Mouse (Mus musculus): ENCODE measurements around the gene Epb41l4b. TPM values are rescaled to one million over a fixed set of nuclear protein-coding genes. Genes with fewer than 3 reads are reported as not detected.

Gene Epb41l4b
- polyA plus RNA-seq, 1 experiment from 2014 or later, result 3.1 TPM

- Histone ChIP-seq H3K9me3 (replicated peaks; ENCODE audit: control insufficient read depth, low read length, poor library complexity, severe bottlenecking) (no peaks in the 10 kb centered on the region), H3K4me2 (ENCODE audit: low read length) (no peak overlapping the region), H3K36me3 (ENCODE audit: control insufficient read depth, insufficient read depth, low read length) (no peaks in the 10 kb centered on the region), H3K4me3 (ENCODE audit: low read depth, low read length) (no peak overlapping the region), H3K27me3 (ENCODE audit: control insufficient read depth, insufficient read depth, low read depth, low read length) (no peaks in the 10 kb centered on the region), H3K4me1 (ENCODE audit: control insufficient read depth, insufficient read depth, low read length) (no peaks in the 10 kb centered on the region), H3K9ac (ENCODE audit: low read depth, low read length) (no peak overlapping the region), H3K27ac (ENCODE audit: low read length) (no peak overlapping the region)
- ATAC-seq, result no peak
- 57% methylated on average over 8 of the region's 8 CpGs for WGBS
These were observed 29.6 kb upstream of the Epb41l4b start for GRCm38 (mm10) chr4:57172861-57173260.

- H3K4me2 ChIP-seq (ENCODE audit: low read length), result no peak overlapping the region
- 68% methylated on average over 5 of the region's 5 CpGs for WGBS
- no peaks in the 10 kb centered on the region for H3K27me3 ChIP-seq (ENCODE audit: control insufficient read depth, insufficient read depth, low read depth, low read length)
- H3K36me3 ChIP-seq (ENCODE audit: control insufficient read depth, insufficient read depth, low read length), result no peaks in the 10 kb centered on the region
- ATAC-seq, result no peak
- no peaks in the 10 kb centered on the region for H3K9me3 ChIP-seq (replicated peaks; ENCODE audit: control insufficient read depth, low read length, poor library complexity, severe bottlenecking)
- H3K9ac ChIP-seq (ENCODE audit: low read depth, low read length), result no peak overlapping the region
- no peaks in the 10 kb centered on the region for H3K4me1 ChIP-seq (ENCODE audit: control insufficient read depth, insufficient read depth, low read length)
- no peak overlapping the region for H3K27ac ChIP-seq (ENCODE audit: low read length)
- no peak overlapping the region for H3K4me3 ChIP-seq (ENCODE audit: low read depth, low read length)
These were observed 28.6 kb upstream of the Epb41l4b start for GRCm38 (mm10) chr4:57171817-57172216.

- no peak for ATAC-seq
- 76% methylated on average over 3 of the region's 3 CpGs for WGBS
- H3K27me3 ChIP-seq (ENCODE audit: control insufficient read depth, insufficient read depth, low read depth, low read length), result no peaks in the 10 kb centered on the region
- no peaks in the 10 kb centered on the region for H3K36me3 ChIP-seq (ENCODE audit: control insufficient read depth, insufficient read depth, low read length)
- no peak overlapping the region for H3K4me3 ChIP-seq (ENCODE audit: low read depth, low read length)
- H3K4me1 ChIP-seq (ENCODE audit: control insufficient read depth, insufficient read depth, low read length), result no peaks in the 10 kb centered on the region
- no peaks in the 10 kb centered on the region for H3K9me3 ChIP-seq (replicated peaks; ENCODE audit: control insufficient read depth, low read length, poor library complexity, severe bottlenecking)
- H3K27ac ChIP-seq (ENCODE audit: low read length), result no peak overlapping the region
- no peak overlapping the region for H3K9ac ChIP-seq (ENCODE audit: low read depth, low read length)
- H3K4me2 ChIP-seq (ENCODE audit: low read length), result no peak overlapping the region
These were observed 25.4 kb upstream of the Epb41l4b start for GRCm38 (mm10) chr4:57168680-57169079.

- Histone ChIP-seq H3K9me3 (replicated peaks; ENCODE audit: control insufficient read depth, low read length, poor library complexity, severe bottlenecking) (no peaks in the 10 kb centered on the region), H3K4me3 (ENCODE audit: low read depth, low read length) (no peak overlapping the region), H3K4me1 (ENCODE audit: control insufficient read depth, insufficient read depth, low read length) (no peaks in the 10 kb centered on the region), H3K36me3 (ENCODE audit: control insufficient read depth, insufficient read depth, low read length) (no peaks in the 10 kb centered on the region), H3K27me3 (ENCODE audit: control insufficient read depth, insufficient read depth, low read depth, low read length) (no peaks in the 10 kb centered on the region), H3K4me2 (ENCODE audit: low read length) (no peak overlapping the region), H3K27ac (ENCODE audit: low read length) (no peak overlapping the region), H3K9ac (ENCODE audit: low read depth, low read length) (no peak overlapping the region)
- WGBS, result 100% methylated on average over 1 of the region's 1 CpGs
- ATAC-seq, result no peak
These were observed 25.0 kb upstream of the Epb41l4b start for GRCm38 (mm10) chr4:57168277-57168676.

- no peak overlapping the region for H3K9ac ChIP-seq (ENCODE audit: low read depth, low read length)
- H3K27ac ChIP-seq (ENCODE audit: low read length), result no peak overlapping the region
- H3K9me3 ChIP-seq (replicated peaks; ENCODE audit: control insufficient read depth, low read length, poor library complexity, severe bottlenecking), result no peaks in the 10 kb centered on the region
- ATAC-seq, result no peak
- H3K36me3 ChIP-seq (ENCODE audit: control insufficient read depth, insufficient read depth, low read length), result no peaks in the 10 kb centered on the region
- no peak overlapping the region for H3K4me2 ChIP-seq (ENCODE audit: low read length)
- H3K27me3 ChIP-seq (ENCODE audit: control insufficient read depth, insufficient read depth, low read depth, low read length), result no peaks in the 10 kb centered on the region
- H3K4me1 ChIP-seq (ENCODE audit: control insufficient read depth, insufficient read depth, low read length), result no peaks in the 10 kb centered on the region
- WGBS, result 65% methylated on average over 12 of the region's 12 CpGs
- H3K4me3 ChIP-seq (ENCODE audit: low read depth, low read length), result no peak overlapping the region
These were observed 24.0 kb upstream of the Epb41l4b start for GRCm38 (mm10) chr4:57166922-57167870.

- H3K36me3 ChIP-seq (ENCODE audit: control insufficient read depth, insufficient read depth, low read length), result no peaks in the 10 kb centered on the region
- no peak overlapping the region for H3K27ac ChIP-seq (ENCODE audit: low read length)
- no peak overlapping the region for H3K4me3 ChIP-seq (ENCODE audit: low read depth, low read length)
- no peak overlapping the region for H3K4me2 ChIP-seq (ENCODE audit: low read length)
- 55% methylated on average over 3 of the region's 3 CpGs for WGBS
- no peaks in the 10 kb centered on the region for H3K27me3 ChIP-seq (ENCODE audit: control insufficient read depth, insufficient read depth, low read depth, low read length)
- no peaks in the 10 kb centered on the region for H3K4me1 ChIP-seq (ENCODE audit: control insufficient read depth, insufficient read depth, low read length)
- ATAC-seq, result no peak
- H3K9ac ChIP-seq (ENCODE audit: low read depth, low read length), result no peak overlapping the region
- H3K9me3 ChIP-seq (replicated peaks; ENCODE audit: control insufficient read depth, low read length, poor library complexity, severe bottlenecking), result no peaks in the 10 kb centered on the region
These were observed 22.4 kb upstream of the Epb41l4b start for GRCm38 (mm10) chr4:57165654-57166053.

GRCm38 (mm10) chr4:57164578-57165210 is 21.5 kb upstream of the Epb41l4b start:
- no peaks in the 10 kb centered on the region for H3K9me3 ChIP-seq (replicated peaks; ENCODE audit: control insufficient read depth, low read length, poor library complexity, severe bottlenecking)
- 87% methylated on average over 9 of the region's 9 CpGs for WGBS
- no peaks in the 10 kb centered on the region for H3K4me1 ChIP-seq (ENCODE audit: control insufficient read depth, insufficient read depth, low read length)
- no peak overlapping the region for H3K9ac ChIP-seq (ENCODE audit: low read depth, low read length)
- no peak overlapping the region for H3K27ac ChIP-seq (ENCODE audit: low read length)
- H3K36me3 ChIP-seq (ENCODE audit: control insufficient read depth, insufficient read depth, low read length), result no peaks in the 10 kb centered on the region
- H3K4me2 ChIP-seq (ENCODE audit: low read length), result no peak overlapping the region
- no peak overlapping the region for H3K4me3 ChIP-seq (ENCODE audit: low read depth, low read length)
- H3K27me3 ChIP-seq (ENCODE audit: control insufficient read depth, insufficient read depth, low read depth, low read length), result no peaks in the 10 kb centered on the region
- no peak for ATAC-seq

GRCm38 (mm10) chr4:57162789-57163722 is 19.8 kb upstream of the Epb41l4b start:
- Histone ChIP-seq H3K9ac (ENCODE audit: low read depth, low read length) (no peak overlapping the region), H3K4me1 (ENCODE audit: control insufficient read depth, insufficient read depth, low read length) (no peaks in the 10 kb centered on the region), H3K27me3 (ENCODE audit: control insufficient read depth, insufficient read depth, low read depth, low read length) (no peaks in the 10 kb centered on the region), H3K27ac (ENCODE audit: low read length) (no peak overlapping the region), H3K36me3 (ENCODE audit: control insufficient read depth, insufficient read depth, low read length) (no peaks in the 10 kb centered on the region), H3K4me3 (ENCODE audit: low read depth, low read length) (no peak overlapping the region), H3K4me2 (ENCODE audit: low read length) (no peak overlapping the region), H3K9me3 (replicated peaks; ENCODE audit: control insufficient read depth, low read length, poor library complexity, severe bottlenecking) (no peaks in the 10 kb centered on the region)
- peak; percentile 63 for ATAC-seq
- 20% methylated on average over 10 of the region's 10 CpGs for WGBS
